Mouse (Mus musculus) kidney, adult 18-20 months (tissue): ENCODE measurements around the gene Aifm3.

ENCODE experiments used
- DNase-seq: peaks from one replicate; pipeline ENCODE4 v3.0.0; 2021

Aifm3 gene

DNA sequence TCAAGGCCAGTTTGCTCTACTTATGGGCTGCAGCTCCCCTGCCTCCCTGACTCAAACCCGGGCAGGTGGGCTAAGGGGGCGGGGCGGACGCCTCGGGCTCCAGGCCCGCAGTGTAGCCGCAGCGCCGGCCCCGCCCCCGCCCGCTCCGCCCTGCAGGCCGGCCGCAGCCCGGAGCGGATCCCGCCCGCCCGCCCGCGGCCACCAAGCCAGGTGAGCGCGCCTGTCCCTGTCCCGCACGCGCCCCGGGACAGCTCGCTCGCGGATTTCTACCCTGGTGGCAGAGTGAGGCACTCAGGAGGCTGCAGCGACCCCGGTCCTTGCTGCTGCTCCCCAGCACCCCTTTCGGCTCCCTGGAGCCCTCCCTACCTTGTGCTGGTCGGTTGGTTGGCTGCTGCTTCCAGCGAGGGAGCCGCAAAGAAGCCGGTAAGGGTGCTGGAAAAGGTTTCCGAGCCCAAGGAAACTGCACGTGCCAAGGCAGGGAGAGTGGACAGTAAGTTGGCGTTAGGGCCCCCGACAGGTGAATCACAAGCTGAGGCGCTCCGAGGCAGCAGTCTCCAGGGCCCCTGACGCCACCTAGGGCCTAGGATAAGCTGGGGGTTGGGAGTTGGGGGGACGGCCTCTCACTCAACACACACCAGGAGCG, at the start of gene Aifm3:
TSS of gene Aifm3 (plus strand) at position 143 of the 643 bp plus-strand sequence.
- DNase-seq, result peak; percentile 55

DNA sequence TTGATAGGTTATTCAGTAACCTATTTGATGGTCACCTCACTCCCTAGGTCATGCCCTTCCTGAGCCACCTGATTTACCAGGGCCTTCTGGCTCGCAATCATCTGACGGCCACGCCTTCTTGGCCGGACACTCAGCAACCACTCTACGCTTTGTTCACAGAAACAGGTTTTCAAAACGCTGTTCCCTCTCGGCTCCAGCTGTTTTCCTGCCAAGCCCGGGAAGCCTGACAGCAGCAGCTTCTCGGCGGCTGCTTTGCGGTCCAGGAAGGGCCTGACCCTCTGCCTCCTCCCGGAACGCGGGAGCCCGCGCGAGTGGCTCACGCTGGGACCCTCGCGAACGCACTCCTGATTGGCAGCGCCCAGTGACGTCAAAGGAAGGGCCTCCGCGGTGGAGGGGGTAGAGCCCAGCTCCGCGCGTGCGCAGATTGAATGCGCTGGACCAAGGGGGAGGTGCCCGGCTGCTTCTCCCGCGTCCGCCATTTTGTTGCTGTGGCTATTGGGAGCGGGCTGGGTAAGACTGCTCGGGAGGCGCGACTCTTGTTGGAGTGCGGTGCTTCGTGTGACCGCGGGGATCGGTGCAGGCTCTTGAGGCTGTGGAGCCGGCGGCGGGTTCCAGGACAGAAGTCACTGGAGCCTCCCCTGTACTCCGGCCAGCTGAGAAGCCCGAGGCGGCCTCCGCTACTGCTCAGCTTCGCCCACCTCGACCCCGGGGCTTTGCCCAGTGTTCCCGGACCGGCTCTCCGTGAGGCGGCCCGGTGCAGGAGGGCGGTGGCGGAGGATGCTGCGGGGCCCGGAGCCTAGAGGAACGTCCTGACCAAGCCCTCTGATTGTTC, 37.7 kb upstream of the Aifm3 start, which contains the start of gene Crkl:
TSS of gene Crkl (plus strand) at position 447 of the 832 bp plus-strand sequence.
- peak; percentile 98 for DNase-seq

DNA sequence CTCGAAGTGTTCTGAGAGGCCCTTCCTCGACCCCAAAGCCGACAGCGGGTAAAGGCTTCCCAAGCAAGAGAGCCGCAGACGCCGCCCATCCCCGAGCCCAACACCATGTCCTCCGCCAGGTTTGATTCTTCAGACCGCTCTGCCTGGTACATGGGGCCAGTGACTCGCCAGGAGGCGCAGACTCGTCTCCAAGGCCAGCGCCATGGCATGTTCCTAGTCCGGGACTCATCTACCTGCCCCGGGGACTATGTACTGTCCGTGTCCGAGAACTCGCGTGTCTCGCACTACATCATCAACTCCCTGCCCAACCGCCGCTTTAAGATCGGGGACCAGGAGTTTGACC, 37.1 kb upstream of the Aifm3 start:
- peak; percentile 70 for DNase-seq

DNA sequence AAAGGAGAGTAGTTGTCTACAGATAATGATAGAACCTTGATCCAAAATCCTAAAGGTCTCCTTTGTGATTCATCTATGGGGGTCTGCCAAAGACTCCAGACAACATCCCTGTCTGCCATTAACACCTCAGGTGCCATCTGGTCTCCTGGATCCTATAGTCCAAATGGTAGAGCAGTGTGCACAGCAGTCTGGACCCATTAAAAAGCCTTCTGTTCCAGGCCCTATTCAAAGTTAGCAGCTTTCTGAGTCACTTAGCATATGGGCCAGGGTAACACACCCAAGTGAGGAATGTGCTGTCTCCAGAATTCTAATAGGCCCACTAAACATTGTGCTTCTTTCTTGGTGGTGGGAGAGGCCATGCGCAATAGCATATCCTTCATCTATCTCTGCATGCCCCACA, 32.5 kb upstream of the Aifm3 start:
- no peak for DNase-seq

DNA sequence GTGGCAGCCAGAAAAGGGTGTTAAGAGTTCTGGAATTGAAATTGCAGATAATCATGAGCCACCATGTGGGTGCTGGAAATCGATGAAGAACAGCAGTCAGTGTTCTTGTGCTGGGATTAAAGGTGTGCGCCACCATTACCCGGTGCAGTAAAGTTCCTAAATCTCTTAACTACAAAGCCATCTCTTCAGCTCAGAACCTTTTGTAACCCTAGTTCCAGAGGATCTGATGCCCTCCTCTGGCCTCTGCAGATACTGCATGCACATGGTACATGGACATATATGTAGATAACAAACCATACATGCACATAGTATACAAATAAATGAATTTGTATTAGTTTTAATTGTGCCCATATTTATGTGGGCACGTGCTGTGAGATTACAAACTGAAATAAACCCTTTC, 29.2 kb upstream of the Aifm3 start:
- peak; percentile 34 for DNase-seq

DNA sequence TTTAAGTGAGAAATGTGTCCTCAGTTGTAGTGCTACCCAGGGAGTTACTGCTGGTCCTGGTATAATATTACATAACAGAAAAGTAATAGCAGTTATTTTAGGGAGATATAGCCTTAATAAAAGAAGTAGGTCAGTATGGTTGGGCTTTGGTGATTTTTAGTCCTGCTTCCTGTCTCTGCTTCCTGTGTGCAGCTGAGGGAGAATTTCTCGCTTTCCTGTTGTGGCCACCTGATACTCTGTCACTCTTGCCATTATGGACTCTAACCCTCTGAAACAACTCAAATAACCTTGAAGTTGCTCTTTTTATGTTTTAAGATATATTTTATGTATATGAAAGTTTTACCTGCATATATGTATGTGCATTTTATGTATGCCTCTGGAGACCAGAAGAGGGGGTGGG, 27.8 kb upstream of the Aifm3 start:
- no peak for DNase-seq

DNA sequence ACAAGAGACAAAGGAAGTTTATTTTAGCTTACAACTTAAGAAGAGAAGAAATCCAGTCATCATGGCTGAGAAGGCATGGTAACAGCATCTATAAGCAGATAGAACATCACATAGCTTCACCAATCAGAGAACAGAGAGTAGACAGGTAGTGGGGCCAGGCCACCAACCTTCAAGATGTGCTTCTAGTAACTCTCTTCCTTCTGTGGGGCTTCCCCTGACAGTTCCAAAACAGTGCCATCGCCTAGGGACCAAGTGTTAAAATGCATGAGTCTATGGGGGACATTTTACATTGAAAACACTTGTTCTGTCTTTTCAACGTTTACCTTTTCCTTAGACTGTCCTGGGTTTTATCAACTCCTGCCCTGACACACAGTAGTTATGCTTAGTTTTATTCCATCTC, 26.2 kb upstream of the Aifm3 start:
- no peak for DNase-seq

DNA sequence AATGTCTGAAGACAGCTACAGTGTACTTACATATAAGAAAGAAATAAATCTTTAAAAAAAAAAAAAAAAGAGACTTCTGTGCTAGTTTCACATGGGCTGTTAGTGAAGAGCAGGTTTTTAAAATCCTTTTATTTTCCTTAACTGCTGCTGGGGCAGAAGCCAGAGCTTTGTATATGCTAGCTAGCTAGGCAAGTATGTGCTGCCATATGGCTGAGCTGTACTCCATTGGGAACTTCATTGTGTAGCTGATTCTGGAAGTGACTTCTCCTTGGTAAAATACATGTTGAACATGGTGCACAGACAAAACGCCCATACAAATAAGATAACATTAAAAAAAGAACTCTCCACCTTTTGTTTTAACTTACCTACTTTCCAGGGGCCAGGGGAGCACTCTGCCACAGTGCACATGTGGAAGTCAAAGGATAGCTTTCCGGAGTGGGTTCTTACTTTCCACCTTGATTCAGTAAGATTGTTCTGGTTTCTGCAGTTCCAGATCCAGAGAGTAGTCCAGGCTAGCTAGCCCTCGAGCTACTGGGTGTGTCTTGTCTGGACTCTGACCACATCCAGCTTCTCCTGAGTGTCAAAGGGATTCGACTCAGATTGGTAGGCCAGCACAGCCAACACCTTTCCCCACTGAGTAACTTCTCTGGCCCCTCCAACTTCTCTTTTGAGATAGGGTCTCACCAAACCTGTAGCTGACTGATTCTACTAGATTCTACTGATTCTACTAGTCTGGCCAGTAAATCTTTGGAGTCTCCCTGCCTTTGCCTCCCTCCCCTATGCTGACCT, 22.3 kb upstream of the Aifm3 start:
- no peak for DNase-seq

DNA sequence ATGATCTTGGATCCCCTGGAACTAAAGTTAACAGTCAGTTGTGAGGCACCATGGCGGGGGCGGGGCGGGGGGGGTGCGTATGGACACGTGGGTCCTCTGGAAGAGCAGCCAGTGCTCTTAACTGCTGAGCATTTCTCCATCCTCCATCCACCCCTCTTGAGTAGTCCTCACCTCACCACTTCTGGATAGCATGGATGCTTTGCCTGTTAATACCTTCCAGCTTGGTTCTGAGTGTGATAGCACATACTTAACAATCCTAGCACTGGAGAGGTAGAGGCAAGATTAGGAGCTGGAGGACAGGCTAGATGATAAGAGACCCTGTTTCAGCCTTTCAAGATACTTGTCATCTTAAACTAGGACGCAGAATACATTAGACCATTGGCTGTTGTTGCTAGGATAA, 16.9 kb upstream of the Aifm3 start:
- no peak for DNase-seq

DNA sequence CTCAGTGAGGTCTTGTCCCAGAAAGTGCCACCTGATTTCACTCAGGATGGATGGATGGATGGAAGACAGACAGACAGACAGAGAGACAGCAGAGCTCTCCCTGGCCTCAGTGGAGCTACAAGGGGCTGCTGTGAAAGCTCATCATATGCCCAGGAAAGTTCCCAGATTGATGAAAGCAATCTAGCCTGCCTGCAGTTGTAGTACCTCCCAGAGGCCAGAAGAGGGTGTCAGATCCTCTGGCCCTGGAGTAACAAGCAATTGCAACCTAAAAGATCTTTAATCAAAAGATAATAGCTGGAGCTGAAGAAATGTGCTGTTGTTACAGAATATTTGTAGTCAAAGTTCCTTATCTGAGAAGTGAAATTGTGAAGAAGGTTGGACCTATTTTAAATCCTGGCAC, 15.3 kb upstream of the Aifm3 start:
- peak; percentile 38 for DNase-seq

DNA sequence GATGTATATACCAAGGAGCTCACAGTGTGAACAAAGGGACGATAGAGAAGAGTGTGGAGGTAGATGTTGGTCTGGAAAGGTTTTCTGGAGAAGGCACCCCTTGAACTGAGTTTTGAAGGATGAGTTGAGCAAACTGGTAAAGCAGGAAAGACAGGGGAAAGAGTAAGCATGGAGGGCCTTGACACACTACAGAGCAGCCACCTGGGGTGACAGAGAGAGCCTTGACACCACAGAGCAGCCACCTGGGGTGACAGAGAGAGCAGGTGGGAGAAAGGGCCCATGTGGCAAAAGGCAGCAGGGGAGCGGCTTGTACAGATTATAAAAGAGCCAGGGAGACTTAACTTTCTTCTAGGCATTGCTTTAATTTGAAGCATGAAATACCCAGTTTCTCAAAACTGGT, 14.7 kb upstream of the Aifm3 start:
- DNase-seq, result no peak

DNA sequence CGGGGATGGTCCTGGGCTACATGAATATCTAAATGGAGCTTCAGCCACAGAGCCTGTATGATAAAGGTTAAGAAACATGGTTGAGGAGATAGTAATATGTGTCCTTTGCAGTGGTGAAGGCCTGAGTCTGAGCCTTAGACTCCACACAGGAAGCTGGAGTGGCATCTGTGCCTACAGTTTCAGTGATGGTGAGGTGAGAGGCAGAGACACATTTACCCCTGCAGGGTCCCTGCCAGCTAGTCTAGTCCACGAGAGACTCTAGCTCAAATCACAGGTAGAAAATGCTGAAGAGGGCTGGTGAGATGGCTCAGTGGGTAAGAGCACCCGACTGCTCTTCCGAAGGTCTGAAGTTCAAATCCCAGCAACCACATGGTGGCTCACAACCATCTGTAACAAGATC, 14.1 kb upstream of the Aifm3 start:
- DNase-seq, result no peak

DNA sequence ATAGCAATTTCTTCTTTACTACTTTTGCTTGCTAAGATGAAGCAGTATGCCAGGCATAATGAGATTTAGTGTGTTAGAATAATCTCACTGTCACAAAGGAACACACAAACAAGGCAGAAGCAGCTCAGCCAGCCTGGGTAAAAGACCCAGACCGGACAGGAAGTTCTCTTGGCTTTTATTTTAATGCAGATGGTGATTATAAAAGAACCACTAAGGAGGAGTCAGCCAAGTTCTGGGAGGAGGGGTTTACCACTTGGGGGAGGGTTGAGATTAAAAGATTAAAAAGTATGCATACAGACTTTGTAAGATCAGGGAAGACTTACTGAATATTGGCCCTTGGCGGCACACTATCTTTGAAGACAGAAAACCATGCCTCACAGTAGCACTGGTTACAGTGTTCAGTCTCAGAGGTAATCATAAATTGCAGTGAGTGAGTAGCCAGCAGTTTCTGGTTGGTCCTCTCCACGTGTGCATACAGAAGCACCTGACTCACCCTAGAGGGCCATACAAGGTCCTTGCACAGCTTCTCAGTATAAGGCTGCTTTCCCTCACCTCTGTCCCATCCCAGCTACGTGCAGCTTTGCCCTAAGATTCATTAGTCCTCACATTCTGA, 11.0 kb upstream of the Aifm3 start:
- no peak for DNase-seq

DNA sequence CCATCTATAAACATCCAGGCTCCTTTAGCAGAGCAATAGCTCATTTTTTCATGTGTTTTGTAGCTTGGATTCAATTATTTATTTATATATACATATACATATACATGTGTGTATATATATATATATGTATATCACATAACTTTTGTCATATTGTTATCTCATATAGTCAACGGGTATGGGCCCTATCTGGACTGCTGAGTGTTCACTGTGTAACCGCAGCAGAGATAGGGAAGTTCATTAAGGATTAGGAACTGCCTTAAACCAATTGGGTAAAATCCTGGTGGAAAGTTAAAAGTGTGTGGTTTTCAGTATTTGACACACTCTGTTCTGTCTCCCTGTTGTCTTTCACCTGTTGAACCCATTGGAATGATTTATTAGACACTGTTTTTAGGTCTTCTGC, 7.9 kb upstream of the Aifm3 start:
- no peak for DNase-seq

DNA sequence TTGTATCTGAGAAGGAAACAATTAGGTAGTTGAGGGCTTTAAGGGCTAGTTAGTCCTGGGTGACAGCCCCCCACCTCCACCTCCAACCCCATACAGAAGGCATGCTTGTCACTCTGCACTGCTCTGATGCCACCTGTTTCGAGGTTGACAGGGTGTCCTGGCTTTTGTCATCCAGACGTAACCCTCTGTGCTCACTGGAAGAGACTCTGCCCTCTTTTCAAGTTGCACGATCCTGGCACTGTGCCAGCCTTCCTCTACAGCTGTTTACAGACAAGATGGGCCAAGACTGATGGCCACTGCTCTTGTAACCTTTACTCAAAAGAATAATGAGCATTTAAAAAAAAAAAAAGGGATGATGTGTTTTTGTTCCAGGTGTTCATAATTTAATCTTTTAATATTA, 2.9 kb upstream of the Aifm3 start:
- peak; percentile 49 for DNase-seq

DNA sequence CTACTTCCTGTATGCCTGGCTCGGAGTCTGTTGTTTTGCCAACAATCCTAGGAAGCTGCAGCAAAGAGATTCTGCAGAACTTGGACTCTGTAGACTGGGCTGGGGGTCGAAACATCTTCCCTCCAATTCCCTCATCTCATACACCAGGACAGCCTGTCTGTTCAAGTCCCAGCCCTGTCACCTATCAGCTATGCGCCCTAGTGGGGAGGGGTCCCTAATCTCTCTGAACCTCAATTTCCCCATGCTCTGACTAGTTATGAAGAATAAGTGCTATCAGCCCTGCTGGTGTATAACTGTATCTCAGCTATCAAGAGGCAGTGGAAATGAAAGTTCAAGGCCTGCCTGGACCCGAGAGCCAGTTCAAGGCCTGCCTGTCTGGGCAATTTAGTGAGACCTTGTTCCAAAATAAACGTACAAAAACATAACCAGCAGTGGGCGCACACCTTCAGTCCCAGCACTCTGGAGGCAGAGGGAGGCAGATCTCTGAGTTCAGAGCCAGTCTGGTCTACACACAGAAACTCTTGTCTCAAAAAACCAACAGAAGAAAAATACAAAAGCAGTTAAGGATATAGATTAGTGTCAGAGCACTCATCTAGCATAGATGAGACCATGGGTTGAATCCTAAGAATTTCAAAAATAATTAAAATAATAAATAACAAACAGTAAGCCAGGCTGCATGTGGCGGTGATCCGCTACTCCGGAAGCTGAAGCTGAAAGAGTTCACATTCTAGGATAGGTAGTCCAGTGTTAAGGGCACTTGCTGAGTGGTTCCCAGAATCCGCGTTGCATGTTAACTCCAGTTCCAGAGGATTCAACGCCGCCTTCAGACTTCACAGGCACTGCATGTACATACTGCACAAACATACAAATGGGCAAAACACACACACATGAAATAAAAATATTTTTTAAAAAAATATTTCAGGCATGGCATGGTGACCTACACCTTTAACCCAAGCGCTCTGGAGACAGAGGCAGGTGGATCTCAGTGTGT, 638 bp upstream of the Aifm3 start:
- DNase-seq, result no peak

DNA sequence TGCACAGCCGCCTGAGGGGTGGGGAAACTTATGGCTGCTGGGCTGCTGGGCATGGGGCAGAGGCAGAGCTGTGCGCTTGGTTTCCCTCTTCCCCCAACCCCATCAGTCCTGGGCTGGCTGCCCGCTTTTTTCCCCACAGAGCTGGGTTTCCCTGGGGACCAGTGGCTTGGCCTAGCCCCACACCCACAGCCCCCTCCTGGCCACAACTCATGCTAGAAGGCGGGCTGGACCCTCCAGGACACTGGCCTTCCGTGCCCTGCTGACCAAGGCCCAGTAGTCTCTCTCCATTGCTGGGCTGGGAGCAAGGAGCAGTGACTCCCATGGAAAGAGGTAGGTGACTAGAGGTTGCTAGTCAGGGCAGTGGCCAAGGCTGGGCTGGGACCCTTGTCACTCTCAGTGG, 1.7 kb downstream of the Aifm3 start:
- DNase-seq, result no peak

DNA sequence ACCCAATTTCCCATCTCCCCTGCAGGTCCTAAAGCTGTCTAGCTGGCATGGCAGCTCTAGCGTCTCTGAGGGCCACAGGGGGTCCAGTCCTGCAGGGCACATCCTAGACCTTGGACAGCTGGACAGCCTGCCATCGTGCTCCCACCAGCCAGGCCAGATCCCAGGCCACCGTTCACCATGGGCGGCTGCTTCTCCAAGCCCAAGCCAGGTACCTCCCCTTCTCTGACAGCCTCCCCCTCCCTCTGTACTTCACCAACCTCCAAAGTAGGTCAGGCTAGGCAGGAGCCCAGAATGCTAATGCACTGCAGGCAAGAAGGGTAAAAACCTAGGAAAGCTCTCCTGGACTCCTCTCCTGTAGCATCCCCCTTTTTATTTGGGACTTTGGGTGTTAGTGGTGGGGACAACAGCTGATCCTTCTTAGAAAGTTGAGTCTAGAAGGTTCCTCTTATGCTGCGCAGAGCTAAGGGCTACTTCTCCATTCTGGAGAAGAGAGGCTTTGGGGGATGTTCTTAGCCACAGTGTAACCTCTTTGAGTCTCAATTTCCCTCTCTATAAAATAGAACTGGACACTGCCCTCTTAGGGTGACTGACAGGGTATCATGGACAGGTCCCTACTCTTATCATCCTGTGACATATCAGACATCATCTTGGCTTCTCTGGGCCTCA, 2.6 kb downstream of the Aifm3 start:
- no peak for DNase-seq

DNA sequence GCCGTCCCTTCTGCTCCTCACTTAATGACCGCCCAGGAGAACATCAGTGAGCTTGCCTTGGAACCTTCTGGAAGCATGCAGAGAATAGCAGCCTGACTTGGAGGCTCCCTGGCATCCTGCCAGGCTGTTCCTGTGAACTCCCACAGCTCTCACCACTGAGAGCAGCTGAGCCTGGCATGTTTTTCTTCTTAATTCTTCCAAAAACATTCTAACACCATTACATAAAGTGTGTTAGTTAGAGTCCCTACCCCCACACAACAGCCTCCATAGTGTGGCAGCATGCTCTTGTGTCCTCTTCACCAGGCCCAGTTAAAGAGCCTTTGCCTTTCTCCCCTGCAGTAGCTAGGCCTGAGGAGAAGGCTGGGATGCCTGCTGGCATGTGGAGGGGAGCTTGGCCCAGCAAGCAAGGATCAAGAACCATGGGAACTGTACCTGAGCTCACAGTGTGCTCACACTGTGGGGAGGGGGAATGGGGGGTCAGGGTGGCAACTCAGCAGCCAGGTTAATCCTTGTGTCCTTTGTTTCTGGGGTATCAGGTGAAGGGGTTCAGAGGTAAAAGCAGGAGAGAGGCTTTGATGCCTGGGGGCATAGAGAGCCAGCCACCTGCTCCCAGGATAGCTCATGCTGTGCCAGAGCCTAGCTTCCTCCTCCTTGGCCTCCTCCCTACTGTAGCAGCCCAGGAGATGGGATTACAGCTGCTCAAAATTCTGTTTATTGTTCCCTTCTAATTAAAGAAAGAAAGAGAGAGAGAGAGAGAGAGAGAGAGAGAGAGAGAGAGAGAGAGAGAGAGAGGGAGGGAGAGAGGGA, 7.3 kb downstream of the Aifm3 start:
- peak; percentile 47 for DNase-seq

DNA sequence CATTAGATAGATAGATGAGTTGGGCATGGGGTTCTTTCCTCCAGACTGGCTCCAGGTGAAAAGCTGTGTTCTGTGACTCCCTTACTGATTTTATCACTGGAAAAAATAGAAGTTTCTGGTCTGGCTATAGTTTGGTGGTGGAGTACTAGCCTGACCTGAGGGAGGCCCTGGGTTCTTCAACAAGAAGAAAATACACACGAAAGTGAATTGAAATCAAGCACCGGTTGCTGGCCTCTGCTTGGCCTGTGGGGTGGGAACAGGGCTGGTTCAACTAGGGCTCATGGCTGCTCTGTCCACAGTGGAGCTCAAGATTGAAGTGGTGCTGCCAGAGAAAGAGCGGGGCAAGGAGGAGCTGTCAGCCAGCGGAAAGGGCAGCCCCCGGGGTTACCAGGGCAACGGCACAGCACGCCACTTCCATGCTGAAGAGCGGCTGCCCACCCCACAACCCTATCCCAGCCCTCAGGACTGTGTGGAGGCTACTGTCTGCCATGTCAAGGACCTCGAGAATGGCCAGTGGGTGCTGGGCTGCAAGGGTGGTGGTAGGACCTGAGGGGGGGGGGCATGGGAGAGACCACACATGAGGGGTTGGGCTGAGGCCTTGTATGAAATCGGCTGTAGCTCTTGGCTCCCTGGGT, 10.0 kb downstream of the Aifm3 start:
- no peak for DNase-seq
